Mouse (Mus musculus) stomach, postnatal 0 days (tissue): ENCODE measurements around the gene Nup50.

Experiments used
- CTCF ChIP-seq: IDR thresholded peaks from 2 replicates; pipeline ENCODE4 v1.5.1; 2016; ENCODE audit warnings: antibody characterized with exemption, low read depth, mild to moderate bottlenecking, moderate library complexity
- EP300 ChIP-seq: optimal IDR thresholded peaks from 2 replicates; pipeline ENCODE3; 2016; ENCODE audit warnings: antibody characterized with exemption

GRCm38 (mm10) chr15:84896664-84897063 is 26.5 kb upstream of the Nup50 start:
- TF ChIP-seq CTCF (no peak), EP300 (no peak)
